Mouse (Mus musculus): ENCODE measurements around the gene Apoe.

Gene Apoe

DNA sequence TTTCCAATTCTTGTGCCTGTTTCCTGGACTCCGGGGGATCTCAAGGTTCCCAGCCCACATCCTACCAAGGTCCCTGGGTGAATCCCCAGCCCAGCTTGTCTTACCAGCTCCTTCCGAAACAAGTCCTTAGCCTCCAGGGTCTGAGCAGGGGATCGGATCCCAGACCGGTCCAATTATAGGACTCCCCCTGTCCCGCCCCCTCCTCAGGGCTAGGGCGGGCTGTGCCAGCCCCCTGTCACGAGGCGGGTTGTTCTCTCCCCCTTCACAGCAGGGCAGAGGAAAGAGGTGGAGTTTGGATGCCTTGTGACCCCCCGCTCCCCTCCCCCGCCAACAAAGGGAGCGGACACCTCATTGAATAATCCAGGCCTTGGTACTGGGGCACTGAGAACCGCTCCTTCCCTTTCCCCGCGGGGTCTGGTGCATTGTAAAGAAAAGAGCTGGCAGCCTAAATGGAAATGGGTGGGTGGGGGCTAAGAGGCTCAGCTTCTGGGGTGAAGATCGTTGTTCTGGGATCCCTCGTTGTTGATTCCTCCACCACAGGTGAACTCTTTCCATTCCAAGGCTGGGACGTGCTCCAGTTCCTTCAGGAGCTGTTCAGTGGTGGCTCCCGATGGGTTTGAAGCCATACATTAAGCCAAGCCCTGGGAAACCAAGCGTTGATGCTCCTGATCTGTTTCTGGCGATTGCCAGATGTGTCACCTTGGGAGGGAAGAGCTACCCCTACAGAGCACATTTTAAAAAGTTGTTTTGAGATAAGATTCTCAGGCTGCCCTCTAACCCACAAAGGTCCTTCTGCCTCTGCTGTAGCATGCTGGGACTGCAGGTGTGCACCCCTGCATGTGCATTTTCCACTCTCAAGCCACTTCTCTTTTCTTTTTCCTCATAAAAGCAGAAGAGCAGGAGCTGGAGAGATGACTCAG, at the start of gene Apoe:
Apoe (minus strand) TSS at position 282 of the 920 bp plus-strand sequence.
- peak; percentile 49 for DNase-seq (ENCODE audit: low read depth, low spot score)

DNA sequence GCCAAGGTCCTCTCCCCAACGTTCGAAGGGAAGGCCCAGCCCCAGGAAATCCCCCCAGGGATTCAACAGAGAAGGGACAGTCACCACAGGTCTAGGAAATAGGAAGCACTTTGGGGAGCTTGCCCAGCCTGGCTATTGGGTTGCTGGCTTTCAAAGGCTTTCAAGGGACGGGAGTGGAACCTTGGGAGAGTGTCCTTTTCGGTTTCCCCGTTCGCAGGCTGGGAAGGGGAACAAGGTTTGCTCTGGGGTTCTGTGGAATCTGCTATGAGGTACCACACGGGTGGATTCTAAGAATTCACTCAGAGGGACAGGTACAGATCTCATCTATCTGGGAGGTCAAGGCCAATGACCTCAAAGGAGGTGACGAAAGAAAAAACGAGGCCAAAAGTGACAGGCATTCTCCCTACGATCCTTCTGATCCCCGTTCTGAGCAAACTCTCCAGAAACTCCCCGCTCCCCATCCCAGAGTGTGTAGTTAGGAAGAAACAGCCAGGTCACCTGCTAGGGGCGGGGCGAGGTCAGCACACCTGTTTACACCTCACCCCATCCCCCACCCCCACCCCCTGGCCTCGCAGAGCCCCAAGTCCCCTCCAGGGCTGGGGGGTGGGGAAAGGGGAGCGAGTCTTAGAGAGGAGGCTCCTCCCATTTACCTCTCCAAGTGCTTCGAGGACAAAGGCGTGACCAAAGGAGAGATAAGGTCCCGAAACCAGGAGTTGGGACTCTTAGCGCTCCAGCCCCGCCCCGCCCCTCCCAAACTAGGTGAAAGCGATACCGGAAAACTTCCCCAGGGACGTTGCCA, 48.6 kb upstream of the Apoe start:
- no peak for DNase-seq (ENCODE audit: low read depth, low spot score)

DNA sequence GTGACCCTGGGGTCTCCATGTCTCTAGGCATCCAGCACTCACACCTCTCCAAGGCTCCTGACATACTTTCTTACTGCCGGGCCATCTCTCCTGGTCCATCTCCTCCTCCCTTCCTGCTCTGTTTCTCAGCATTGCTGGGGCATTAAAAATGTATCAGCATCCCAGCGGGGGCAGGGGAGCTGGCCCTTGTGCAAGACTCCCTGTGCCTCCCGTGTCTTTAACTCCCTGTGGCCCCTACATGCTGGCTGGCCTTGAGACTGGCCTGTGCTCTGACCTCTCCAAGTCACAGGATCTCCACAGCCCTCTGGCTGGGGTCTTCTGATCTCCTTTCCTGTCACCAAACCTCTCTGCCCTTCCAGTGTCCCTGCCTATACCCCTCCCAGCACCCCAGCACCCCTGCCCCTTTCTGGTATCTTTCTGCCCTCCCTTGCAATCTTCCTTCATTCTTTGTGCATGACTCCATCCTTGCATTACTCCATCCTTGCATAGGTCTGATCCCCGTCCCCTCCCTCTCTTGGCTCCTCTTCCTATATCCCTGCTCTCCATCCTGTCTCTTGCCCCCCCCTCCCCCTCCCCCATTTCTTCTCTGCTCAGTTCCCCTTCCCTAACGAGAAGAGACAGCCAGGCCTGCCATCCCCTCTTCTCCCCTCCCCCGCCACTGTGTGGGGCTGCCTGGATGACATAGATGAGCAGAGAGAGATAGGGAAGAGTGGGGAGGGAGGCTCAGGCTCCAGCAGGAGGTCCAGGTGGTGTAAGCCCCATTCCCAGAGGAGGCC, 47.6 kb upstream of the Apoe start:
- no peak for DNase-seq (ENCODE audit: low read depth, low spot score)

DNA sequence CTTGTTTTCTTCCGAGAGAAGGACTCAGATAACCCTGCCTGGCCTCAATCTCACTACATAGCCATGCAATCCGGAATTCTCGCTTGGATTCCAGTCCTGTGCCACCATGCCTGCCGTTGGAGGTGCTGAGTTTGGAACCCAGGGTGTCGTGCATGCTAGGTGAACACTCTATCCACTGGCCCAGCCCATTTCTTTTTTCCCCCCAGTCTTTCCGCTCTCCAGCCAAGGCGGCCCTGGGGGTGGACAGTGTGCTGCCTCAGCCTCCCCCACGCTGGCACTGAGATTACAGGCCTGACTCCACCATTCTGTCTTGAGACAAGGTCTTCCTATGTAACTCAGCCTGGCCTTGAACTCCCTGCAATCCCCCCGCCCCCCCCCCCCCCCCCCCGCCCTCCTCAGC, 47.0 kb upstream of the Apoe start:
- DNase-seq (ENCODE audit: low read depth, low spot score): no peak

DNA sequence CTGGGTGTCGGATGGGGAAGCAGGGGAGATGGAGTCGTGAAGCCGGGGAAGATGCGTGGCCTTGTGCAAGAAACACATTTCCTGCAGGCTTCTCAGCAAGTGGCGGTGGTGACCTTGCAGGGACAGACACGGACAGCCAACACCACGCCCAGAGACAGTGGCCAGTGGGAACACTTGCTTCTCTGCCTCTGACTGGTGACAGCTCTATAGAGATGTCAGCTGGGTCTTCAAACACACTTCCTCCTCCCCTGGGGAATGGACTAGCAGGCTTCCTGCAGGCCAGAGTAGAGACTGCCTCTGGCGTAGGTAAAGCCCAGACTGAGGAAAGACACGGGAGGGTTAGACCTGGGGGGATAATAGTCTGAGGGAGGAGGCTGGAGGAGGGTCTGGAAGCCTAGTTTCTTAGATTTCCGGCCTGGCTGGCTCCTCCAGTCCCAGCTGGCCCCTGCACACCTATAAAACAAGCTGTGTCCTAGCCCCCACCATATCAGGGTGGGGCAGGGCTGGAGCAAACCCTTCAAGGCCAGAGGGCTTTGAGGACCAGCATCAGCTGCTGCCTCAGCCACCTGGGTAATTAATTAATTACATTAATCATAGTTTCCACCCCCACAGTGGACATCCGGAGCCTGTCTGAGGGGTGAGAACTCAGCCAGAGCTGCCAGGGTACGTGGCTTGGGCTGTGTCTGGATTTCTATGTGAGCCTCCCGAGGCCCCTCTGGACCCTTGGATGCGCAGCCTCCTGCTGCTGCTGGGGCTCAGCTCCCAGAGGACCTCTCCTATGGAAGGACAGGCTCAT, 45.8 kb upstream of the Apoe start:
- no peak for DNase-seq (ENCODE audit: low read depth, low spot score)

DNA sequence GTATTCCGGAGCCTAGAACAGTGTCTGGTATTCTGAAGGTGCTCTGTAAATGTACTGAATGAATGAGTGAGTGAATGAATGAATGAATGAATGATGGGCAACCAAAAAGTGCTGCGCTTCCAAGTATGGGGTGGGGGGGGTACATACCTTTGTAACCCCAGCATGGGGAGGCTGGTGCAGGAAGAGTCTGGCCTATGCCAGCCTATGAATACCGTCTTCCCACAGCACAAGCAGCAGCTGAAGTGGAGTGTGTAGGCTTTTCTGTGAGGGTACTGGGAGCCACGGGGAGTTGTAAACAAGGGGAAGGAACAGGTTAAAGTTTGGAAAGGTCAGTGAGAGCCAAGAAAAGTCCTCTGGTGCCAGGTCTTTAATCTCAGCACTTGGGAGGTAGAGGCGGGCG, 44.8 kb upstream of the Apoe start:
- no peak for DNase-seq (ENCODE audit: low read depth, low spot score)

DNA sequence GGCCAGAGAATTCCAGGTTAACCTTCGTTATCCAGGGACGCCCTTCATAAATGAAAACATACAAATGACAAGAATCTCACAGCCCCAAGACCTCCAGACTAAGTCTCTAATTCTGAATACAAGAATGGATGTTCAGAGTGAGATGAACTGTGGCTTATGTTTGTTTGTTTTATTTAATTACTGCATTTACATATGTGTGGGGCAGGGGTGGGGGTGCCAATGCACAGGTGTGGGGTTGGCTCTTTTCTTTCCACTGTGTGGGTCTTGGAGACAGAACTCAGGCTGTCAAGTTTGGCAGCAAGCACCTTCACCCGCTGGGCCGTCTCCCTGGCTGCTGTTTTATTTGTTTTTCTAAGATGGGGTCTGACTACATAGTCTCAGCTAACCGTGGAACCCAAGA, 43.5 kb upstream of the Apoe start:
- DNase-seq (ENCODE audit: low read depth, low spot score): no peak

DNA sequence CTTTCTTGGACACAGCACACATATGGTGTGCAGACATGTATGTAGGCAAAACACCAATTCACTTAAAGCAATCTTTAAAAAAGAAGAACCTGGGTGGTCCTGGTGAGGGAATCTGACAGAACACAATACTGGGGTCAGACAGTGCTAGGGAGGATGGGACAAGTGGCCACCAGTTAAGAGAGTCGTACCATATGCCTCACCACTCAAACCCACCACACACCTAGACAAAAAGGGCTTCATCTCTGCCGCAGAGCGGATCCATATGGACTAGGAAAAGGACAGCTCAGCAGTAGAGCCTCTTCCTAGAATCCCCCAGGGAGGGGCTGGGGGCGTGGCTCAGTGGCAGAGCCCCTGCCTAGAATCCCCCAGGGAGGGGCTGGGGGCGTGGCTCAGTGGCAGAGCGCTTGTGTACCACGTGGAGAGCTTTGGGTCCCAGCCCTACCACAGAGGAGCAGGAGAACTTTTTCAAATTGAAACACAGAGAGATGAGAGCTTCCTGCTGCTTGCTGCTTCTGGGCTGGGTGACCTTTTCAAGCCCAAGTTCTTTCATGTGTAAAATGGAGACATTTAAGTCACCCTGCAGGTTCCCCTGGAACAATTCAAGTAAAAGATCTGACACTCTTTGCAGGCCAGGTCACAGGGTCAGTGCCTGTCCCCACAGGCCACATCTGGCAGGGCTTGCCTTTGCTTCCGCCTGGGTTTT, 42.5 kb upstream of the Apoe start:
- peak; percentile 58 for DNase-seq (ENCODE audit: low read depth, low spot score)

DNA sequence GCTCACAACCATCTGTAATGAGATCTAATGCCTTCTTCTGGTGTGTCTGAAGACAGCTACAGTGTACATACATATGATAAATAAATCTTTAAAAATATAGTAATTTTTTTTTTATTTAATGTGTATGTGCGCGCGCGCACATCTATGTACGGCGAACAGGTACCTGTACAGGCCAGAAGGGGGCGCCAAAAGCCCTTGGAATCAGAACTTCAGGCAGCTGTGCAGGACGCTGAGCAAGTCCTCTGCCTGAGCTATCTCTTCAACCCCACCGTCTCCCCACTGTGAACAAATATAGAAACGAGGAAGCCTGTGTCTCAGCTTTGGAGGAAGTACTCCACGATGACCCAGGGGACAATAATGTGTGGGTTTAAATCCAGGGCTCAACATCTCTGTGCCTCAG, 41.3 kb upstream of the Apoe start:
- no peak for DNase-seq (ENCODE audit: low read depth, low spot score)

DNA sequence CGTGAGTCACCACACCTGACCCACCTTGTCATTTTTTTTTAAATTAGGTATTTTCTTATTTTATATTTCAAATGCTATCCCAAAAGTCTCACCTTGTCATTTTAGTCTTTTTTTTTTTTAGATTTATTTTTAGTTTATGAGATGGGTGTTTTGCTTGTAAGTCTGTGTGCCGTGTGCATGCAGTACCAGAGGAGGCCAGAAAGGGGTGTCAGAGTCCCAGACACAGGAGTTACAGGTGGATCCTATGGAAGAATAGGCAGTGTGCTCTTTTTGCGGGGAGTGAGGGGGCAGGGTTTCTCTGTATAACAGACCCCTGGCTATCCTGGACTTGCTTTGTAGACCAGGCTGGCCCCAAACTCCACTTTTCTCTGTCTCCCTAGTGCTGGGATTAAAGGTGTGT, 39.8 kb upstream of the Apoe start:
- DNase-seq (ENCODE audit: low read depth, low spot score): no peak

DNA sequence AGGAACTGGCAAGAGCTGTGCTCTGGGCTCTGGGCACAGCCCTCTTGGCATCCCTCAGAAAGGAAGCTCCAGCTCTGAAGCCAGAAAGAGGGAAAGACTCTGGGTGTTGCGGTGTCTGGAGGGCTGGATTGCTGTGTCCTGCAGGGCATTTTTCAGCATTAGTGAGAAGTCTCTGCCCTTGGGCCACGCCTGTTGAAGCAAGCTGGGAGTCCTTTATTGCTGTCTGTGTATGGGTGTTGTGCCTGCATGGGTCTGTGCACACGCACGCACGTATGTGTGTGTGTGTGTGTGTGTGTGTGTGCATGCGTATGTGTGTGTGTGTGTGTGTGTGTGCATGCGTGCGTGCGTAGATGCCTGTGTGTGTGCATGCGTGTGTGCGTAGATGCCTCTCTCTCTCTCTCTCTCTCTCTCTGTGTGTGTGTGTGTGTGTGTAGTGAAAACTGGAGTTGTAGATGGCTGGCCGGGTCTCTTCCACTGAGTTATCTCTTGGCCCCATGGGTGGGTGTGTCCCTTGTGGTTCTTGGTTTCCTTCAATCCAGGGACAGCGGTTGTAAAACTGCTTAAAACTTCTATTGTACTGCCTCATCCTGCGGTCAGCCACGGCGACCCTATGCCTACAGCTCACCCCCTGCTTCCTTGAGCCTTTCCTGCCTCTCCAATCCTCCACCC, 37.5 kb upstream of the Apoe start:
- DNase-seq (ENCODE audit: low read depth, low spot score): no peak

DNA sequence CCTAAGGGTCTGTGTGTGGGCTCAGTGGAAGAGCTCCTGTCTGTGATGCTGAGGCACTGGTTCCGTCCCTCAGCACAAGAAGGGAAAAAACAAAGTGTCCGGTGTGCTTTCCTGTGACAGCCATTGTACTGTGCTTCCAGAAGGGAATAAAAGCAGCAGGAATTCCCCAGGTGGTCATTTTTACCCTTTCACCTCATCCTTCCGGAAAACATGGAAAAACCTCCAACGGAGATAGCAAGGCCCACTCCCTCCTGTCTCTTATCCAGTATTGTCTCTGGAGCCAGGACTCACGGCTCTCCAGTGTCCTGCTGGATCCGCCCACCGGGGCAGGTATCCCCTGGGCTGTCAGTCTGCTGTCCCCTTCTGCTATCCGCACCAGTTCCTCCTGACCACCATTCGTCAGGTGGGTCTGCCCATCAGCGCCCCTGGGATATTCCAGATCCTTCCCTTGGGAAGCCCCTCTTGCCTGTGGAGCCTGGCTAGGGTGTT, 35.2 kb upstream of the Apoe start:
- no peak for DNase-seq (ENCODE audit: low read depth, low spot score)

DNA sequence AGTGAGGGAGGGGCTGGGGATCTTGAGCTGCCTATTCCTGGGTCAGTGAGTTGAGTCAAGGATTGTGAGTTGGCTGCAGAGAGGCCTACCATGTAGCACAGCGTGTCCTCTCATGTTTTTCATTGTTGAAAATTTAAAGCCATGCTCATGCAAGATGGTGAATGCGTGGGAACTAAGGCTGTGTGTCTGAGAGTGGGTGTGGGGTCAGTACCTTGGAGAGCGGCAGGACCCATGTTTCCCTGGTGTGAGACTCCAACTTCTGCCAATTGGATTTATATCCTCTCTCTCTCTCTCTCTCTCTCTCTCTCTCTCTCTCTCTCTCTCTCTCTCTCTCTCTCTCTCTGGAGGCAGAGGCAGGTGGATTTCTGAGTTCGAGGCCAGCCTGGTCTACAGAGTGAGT, 27.6 kb upstream of the Apoe start:
- DNase-seq (ENCODE audit: low read depth, low spot score): no peak

DNA sequence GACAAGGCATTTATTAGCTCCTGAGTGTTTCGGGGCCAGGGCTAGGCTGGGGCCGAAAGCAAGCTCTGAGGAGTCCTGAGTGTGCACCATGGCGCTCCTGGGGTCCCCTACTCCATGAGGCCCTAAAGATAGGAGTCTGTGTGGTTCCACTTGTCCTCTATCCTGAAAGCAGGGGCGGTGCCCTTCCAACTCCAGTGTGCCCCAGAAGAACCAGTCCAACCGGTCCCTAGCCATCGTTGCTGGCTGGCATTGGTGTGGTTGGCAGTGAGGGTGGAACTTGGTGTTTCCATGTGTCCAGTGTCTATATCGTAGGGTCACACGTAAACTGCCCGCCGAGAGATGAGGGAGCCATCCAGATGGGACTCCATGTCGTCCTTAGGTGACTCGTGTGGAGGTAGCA, 25.2 kb upstream of the Apoe start:
- DNase-seq (ENCODE audit: low read depth, low spot score): no peak

DNA sequence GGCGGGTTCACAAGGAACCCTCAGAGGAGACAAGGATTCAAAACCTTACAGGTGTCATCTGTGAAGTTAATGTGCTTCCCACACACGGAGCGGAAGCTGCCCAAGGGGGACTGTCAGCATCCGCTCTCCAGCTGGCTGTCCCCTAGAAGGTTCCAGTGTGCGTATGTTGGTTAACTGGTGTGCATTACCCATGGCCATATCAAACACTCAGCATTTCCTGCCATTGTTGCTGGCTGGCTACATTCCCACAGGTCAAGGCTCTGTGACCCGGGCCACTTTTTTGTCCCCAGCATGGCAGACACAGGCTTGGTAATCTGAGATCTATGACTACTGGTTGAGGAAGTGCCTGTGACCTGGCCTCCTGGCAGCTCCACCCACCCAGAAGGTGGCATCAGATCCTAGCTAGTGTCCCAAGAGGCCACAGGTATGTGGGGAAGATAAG, 23.8 kb upstream of the Apoe start:
- no peak for DNase-seq (ENCODE audit: low read depth, low spot score)

DNA sequence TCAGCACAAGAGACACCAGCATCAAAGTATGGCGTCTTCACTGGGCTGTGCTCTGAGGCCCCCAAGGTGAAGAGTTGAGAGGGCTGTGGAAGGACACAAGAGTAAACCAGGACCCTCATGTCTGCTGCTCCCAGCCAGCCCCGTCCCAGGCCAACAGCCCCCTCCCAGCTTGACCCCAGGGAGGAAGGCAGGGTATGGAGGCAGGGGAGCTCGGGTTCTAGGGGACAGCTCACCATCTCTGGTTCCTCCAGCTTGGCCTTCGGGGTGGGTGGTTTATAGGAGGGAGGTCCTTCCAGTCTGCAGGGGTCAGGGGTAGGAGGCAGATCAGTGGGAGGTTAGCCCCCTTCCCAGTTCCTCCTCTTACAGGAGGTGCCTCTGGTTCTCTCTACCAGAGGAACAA, 20.2 kb upstream of the Apoe start:
- DNase-seq (ENCODE audit: low read depth, low spot score): no peak

DNA sequence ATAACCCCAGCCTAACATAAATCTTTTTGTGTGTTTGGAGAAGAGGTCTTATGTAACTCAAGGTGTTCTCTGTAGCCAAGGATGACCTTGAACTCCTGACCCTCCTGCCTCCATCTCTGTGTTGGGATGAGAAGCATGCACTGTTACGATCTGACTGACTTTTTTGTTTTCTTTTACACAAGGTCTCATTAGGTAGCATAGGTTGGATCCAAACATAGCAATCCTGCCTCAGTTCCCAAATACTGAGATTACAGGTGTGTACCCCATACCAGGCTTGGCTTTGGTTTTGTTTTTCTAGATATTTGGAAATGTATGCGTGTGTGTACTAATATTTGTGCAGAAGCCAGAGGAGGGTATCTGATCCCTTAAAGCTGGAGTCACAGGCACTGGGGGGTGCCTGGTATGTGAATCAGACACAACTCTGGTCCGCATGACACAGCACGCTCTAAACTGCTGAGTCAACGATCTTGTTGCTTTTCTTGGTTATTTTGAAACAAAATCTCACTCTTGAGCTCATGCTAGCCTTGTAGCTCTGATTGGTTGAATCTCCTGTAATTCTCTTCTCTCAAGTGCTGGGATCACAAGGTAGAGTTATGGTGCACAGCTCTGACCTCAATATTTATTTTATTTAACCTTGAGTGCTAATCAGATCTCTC, 19.4 kb upstream of the Apoe start:
- DNase-seq (ENCODE audit: low read depth, low spot score): no peak

DNA sequence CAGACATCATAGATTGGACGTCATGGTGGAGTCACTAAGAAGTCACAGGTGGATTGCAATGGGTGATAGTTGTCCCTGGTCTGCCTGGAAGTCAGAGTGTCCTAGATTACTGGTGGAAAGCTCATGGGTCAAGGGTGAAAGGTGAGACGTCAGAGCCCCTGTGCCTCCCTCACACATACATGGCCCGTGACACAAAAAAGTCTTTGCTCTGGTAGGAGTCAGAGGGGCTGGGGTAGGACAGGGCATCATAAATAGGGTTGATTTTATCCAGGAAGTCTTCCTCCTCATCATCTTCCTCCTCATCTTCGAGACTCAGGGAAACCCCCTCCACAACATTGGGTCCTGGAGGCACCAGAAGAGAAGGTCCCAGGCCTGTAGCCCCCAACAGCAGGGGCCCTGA, 18.4 kb upstream of the Apoe start:
- no peak for DNase-seq (ENCODE audit: low read depth, low spot score)

DNA sequence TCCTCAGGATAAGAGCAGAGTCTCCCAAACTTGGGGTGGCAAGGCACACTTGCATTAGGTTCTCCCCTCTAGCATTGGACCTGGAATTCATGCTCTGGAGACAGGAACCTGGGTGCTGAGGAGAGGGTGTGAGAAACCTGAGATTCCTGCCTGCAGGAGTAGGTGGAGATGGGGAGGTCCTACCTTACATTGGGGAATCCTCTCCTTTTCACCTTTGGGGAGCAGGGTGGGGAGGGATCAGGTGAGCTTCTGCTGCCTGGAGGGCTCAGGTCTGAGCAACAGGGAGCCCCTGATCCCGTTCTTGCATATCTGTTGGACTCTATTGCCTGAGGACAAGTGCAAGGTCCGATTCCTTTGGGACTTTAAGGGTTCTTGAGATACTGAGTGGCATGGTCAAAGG, 17.8 kb upstream of the Apoe start:
- DNase-seq (ENCODE audit: low read depth, low spot score): no peak

Measured in mesoderm, embryonic 11.5 days (tissue).